Mouse (Mus musculus) cortical plate, adult 2 months (tissue): ENCODE data around the gene Rln3.

Experiments
- CTCF ChIP-seq: fragments of 200-500 bp; IDR thresholded peaks from 2 replicates; pipeline ENCODE4 v1.5.1; 2011; ENCODE audit warnings: mild to moderate bottlenecking, control low read depth, low read length; ENCODE audit not compliant: insufficient read depth; ENCODE audit errors: extremely low read depth
- POLR2A ChIP-seq: fragments of 200-500 bp; IDR thresholded peaks from 2 replicates; pipeline ENCODE4 v1.6.1; 2011; ENCODE audit warnings: mild to moderate bottlenecking, low read length, control low read depth; ENCODE audit not compliant: insufficient read depth; ENCODE audit errors: extremely low read depth

GRCm38 (mm10) chr8:84068316-84069035 is 23.7 kb upstream of the Rln3 start:
- TF ChIP-seq CTCF (no peak), POLR2A (no peak)
